Mouse (Mus musculus) urinary bladder, postnatal 25 days (tissue): ENCODE data around the gene D17H6S53E.

ENCODE experiments used
- DNase-seq: peaks from one replicate; pipeline ENCODE4 v3.0.0; 2022; ENCODE audit warnings: low spot score

D17H6S53E gene

DNA sequence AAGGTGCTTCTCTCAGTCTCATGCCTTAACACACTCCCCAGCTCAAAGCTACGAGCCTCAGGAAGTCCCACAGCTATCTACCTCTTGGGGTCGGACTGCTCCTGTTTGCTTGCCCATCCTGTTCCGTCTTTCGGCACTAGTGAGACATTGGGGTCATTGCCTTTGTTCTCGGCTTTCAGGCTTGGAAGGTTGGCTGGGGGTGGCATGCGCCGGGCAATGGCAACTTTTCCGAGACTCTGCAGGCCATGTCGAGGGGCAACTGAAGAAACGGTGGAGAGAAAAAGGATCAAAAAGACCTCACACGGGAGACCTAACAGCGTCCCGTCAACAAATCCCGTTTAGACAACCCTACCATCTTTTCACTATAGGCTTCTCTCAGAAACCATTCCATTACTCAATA, 35.9 kb downstream of the D17H6S53E start:
- no peak for DNase-seq

- no peak for DNase-seq
Measured at GRCm38 (mm10) chr17:35162730-35163129, 36.6 kb downstream of the D17H6S53E start.

DNA sequence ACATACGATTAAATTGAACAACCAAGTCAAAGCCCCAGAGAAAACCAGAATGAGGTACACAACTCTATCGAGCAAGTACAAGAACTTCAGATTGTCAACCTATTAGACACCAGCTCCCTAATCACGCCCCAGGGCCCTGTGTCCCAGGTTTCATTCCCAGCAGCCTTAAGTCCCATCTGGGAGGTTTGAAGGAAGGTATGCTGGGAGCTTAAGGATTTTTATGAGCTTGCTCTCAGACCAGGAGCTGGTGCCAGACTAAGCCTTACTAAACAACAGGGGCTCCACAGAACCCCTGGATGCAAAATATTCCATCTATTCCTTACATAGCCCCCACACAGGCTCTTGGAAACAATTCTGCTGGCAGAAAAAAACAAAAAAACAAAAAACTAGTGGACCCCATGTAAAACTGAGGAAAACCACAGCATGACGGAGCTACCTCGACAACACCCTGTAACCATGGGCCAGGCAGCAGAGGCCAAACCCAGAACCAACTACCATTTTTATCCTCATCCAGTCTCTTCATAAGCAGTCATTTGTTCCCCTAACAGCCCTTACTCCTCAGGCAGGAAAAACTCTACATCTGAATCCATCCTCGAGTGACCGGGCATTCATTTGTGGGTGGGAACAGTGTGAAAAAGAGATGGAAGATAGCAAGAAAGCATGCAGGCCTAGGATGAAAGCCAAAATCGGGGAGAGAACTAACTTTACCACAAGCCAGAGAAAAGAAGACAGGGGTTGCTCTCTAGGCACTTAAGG, 37.3 kb downstream of the D17H6S53E start:
- no peak for DNase-seq

DNA sequence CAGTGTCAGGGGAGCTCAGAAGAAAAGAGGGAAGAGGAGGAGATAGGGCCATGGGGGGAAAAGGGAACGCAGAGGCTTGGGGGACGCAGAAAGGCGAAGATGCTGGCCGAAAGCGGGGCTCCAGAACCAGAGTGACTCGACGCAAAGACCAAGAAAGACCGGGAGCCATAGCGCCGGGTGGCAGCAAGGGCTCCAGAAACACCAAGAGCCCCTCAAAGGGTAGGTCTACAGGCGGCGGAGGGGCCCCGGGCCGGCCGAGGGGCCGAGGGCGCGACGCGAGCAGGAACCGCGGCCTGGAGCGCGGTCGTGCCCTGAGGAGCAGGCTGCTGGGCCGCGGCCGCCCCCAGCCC, 38.0 kb downstream of the D17H6S53E start:
- no peak for DNase-seq

DNA sequence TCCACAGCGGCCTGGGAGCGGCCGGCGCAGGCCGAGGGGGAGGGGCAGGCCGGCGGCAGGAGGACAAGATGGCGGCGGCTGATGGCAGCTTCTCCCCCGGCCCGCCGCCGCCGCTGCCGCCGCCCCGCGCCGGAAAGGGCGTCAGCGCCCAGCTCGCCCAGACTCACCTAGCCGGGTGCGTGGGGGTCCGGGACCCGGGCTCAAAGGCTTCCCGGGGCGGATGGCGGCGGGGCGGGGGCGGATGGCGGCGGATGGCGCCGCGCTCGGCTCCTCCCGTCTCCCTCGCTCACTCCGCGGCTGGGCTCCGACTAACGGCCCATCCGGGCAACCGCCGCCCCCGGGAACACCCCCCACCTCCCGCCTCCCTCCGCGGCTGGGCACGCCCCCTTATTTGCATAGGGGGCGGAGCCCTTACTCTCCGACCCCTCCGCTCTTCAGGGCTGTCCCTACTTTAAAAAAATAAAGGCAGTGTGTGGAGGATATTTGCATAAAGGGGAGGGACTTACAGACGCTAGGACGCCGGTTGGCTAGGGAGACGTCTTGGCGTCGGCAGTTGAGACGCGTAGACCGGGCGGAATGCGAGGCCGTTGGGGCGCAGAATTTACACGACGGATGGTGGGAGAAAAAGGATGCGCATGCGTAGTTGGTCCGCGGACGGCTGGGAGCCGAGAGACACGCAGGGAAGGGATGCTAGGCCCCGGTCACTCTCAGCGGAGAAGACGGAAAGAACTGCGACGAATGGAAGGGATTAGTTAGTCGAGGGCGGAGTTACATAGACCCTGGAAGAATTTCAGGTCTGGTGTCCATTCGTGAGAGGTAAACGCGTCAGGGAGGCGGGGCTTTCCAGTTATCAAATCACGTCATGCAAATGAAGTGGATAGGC, 38.6 kb downstream of the D17H6S53E start, which contains the start of gene Prrc2a:
TSS of gene Prrc2a (minus strand) at position 330 of the 883 bp plus-strand sequence.
- DNase-seq: peak; percentile 91

DNA sequence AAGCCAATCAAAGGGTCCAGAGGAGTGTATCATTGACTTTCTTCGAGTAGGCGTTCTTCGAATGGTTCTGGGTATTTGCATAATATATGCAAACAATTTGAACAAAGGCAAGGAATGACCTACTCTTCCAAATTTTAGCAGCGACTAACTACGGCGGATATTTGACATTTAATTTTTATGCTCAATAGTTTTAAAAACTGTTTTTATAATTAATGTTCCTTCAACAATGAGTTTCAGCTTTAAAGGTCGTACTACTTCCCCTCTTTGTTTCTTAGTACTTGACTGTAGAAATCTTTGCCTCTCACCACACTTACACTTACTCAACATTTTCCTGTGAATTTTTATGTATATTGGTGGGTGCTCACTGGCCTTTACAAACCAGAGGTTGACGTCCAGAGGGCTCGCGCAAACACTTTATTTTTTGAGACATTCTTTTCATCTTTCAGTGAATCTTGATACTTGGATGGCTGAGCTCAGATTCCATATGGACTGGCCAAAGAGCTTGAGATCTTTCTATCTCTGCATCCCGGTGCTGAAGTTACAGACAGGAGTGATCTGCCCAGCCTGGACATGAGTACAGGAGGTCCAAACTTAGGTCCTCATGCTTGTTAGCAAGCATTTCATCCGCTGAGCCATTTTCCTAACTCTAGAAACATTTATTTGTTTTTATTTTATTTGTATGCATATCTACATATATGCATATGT, 39.4 kb downstream of the D17H6S53E start:
- DNase-seq: no peak

GRCm38 (mm10) chr17:35166352-35167035, 40.3 kb downstream of the D17H6S53E start:
- peak; percentile 47 for DNase-seq

GRCm38 (mm10) chr17:35167794-35168193, 41.6 kb downstream of the D17H6S53E start:
- DNase-seq: no peak

GRCm38 (mm10) chr17:35168541-35169207, 42.5 kb downstream of the D17H6S53E start:
- DNase-seq: no peak

GRCm38 (mm10) chr17:35172445-35173234, 46.5 kb downstream of the D17H6S53E start:
- DNase-seq: no peak

DNA sequence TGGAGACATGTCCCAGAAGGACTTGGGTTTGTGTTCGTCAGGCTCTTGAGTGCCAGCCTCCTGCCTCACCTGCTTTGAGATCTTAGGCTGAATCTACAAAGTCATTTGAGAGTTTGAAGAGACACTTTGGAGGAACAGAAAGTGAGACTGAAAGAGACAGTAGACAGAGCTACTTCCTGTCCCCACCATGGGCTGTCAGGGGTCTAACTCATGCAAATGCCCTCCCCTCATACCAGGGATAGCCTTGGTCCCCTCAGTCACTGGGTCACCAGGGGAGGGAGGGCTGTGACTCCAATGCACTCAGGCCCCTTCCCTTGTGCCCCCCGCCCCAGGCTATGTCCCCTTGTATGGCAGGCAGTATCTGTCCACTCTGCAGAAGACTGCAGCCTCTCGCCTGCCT, 47.2 kb downstream of the D17H6S53E start:
- DNase-seq: no peak

DNA sequence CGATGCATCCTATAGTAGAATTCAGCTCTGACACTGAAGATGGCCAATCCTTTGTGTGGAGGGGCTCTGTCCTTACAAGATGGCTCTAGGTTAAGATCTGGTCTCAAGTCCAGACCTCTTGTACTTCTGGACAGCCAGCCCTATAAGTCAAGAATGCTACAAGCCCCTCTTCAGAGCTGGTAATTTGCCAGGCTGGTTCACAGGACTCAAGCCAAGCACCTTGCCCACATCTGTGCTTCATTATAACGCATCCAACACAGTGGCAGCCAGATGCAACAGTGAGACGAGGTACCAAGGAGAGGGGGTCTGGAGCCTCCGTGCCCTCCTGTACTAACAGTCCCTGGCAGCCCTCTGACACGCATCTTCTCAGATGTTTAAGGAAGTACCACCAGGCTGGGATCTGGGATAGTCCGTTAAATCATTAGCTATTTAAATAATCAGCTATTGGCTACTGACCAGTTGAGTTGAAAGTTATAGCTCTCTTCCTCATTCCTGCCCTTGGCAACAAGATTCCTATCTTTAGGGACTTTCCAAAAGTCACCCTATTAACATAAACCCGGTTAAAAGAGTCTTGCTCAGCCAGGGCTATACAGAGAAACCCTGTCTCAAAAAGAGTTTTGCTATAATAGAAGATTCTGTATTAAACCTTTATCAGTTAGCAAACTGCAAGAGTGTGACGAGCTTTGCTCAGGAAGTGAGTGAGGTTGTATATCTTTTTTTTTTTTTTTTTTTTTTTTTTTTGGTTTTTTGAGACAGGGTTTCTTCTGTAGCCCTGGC, 48.2 kb downstream of the D17H6S53E start:
- no peak for DNase-seq

DNA sequence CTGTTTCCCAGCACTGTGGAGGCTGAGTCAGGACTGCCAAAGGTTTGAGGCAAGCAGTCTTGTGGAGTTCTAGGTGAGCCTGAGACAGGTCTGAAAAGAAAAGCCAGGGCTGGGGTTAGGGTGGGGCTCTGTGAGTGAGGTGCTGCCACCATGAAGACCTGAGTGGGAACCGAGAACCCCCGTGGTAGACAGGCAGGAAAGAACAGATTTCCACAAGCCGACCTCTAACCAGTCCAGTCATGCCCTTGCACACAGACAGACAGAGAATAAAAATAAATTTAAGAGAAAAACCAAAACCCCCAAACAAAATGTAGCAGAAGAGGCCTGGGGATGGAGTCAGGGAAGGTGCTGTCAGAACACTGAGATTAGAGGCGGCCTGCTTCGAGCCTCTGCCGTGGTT, 49.2 kb downstream of the D17H6S53E start:
- DNase-seq: no peak

- no peak for DNase-seq
Measured at GRCm38 (mm10) chr17:35175968-35176367, 49.8 kb downstream of the D17H6S53E start, which contains the start of gene Aif1. Gene Aif1 (minus strand): TSS chr17:35176068.
